ENCODE assay signal across 35 mouse cellular contexts in genomic region chr10:128214112-128214511, GRCm38 (mm10). TPM values are rescaled to one million over a fixed set of nuclear protein-coding genes. Genes with fewer than 3 reads are reported as not detected.
"Had no signal": no experiment of that assay in that cellular context is flagged by ENCODE, and none has a peak within 500 bp of the region (broad histone marks: within the 10 kb centered on the region; RNA-seq: fewer than 3 reads in every experiment).

No protein-coding gene starts in this region.

RNA-seq across cellular contexts. Expression of gene Mip, which starts 11.5 kb away (rescaled TPM):
- total RNA-seq: heart, postnatal 10 days; heart, postnatal 14 days; heart, postnatal 25 days; heart, postnatal 36 days; heart, postnatal 4 days; layer of hippocampus, adult 18-20 months; layer of hippocampus, adult 2 months; layer of hippocampus, adult 8-10 months; layer of hippocampus, postnatal 10 days; layer of hippocampus, postnatal 14 days; layer of hippocampus, postnatal 25 days; layer of hippocampus, postnatal 36 days; left cerebral cortex, adult 18-20 months; left cerebral cortex, adult 2 months; left cerebral cortex, adult 8-10 months had no signal
- polyA plus RNA-seq: heart, embryonic 11.5 days; heart, embryonic 12.5 days; heart, embryonic 13.5 days; heart, embryonic 14.5 days; heart, embryonic 15.5 days; heart, embryonic 16.5 days; heart, postnatal 0 days; hindbrain, embryonic 11.5 days; hindbrain, embryonic 12.5 days; hindbrain, embryonic 15.5 days; hindbrain, postnatal 0 days; inflammation-experienced regulatory T-cells, adult 6 months; intestine, embryonic 14.5 days; intestine, postnatal 0 days; kidney, adult 2 months; kidney, embryonic 14.5 days; kidney, embryonic 15.5 days; kidney, embryonic 16.5 days; kidney, postnatal 0 days; large intestine, adult 2 months had no signal
